Mouse (Mus musculus): ENCODE data around the gene Cd68.

- TF ChIP-seq CTCF (IDR thresholded peaks at IDR 0.05; ENCODE audit: low read depth) (no peak), EP300 (IDR thresholded peaks at IDR 0.05; ENCODE audit: low read depth) (no peak)
Observed at GRCm38 (mm10) chr11:69622406-69622805, 43.5 kb downstream of the Cd68 start.

All from heart, postnatal 0 days (tissue).